Mouse (Mus musculus) retina, adult 2 months (tissue): ENCODE results near the gene Ndufv2.

ENCODE experiments used
- DNase-seq: peaks from one replicate; pipeline ENCODE4 v3.0.0-alpha.2; 2012; ENCODE audit warnings: low read depth, low spot score

Ndufv2 gene

GRCm38 (mm10) chr17:66101380-66102330 lies at the start of gene Ndufv2:
TSS of gene Ndufv2 (minus strand) at chr17:66101559.
- peak; percentile 94 for DNase-seq

DNA sequence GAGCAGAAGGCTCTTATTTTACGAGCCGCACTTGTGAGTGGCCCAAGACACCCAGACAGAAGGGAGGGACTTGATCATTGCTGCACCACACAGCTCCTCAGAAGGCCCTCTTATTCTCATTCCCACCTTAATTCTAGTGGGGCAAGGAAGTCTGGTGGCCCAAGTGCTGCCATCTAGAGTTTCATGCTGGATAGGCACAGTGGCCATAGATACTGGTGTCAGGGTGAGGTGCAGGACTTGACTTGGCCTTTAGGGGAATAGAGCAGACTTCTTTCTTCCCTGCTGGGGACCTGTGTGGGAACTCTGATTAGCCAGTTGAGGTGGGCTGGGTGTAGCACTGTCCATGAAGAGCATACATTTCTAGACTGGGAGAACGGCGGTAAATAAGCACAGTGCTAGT lies 29.9 kb upstream of the Ndufv2 start:
- DNase-seq, result no peak

DNA sequence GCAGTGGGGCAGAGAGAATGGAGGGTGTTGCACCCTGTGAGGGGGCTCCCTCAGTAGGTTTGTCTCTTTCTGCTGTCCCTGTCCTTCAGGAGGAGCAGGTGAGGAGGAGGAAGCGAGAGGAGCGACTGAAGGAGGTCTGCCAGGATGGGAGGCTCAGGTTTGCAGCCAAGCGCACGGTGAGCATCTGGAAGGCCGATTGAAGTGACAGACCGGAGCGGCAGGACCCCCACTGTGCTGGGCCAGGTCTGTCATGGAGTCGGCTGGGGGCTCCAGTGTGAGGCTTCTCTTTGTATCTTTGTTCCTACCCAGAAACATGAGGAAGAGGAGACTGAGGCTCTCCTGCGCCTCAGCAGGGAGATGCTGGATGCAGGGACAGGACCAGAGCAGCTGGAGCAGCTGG lies 29.0 kb upstream of the Ndufv2 start:
- no peak for DNase-seq

DNA sequence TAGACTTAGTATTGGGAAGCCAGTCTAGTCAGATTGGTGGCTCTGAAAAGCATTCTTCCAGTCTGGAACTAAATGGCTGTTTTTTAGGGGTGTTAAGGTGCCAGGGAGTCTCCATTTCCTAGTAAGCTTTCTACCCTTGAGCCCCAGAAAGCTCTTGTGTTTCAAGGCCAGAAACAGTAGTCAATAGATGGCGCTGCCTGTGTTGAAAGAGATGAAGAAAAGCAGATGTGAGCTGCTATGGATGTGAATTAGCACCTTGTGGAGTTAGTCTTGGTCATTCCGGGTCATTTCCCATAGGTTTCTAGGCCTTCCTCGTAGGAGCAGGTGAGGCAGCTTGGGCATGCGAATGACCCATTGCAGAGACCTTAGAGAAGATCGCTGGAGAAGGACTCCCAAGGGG lies 23.9 kb upstream of the Ndufv2 start:
- DNase-seq, result no peak

GRCm38 (mm10) chr17:66123816-66124610 lies 22.7 kb upstream of the Ndufv2 start:
- no peak for DNase-seq

DNA sequence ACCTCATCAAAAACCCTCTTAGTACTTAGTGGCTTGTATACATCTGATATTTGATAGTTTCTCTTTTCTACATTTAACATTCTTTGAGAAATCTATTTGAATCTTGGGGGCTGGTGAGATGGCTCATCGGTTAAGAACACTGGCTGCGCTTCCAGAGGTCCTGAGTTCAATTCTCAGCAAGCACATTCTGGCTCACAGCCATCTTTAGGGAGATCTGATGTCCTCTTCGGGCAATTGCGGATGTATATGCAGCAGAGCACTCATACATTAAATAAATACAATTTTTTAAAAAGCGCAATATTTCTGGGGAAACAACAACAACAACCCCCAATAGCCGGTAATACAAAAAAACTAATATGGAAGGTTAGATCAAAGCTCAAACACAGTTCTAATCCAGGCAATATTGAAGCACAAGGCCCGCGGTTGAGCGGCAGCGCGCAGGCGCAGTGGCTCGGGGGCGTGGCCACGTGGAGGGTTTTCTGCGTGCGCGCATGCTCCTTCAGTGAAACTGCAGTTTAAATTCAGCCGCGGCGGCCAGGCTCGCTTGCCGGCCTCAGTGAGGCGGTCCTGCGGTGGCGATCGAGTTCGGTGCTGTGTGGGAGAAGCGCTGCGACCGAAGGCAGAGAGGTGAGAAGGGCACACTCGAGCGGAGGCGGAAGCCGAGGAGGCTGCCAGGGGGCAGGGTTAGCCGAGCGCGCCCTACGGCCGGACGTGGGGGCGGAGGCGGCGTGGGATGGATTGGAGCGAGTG lies 21.9 kb upstream of the Ndufv2 start, which contains the start of gene Ddx11:
Gene Ddx11, plus strand, starts transcription at position 455 of the 750 bp plus-strand sequence.
- DNase-seq, result peak; percentile 71

- no peak for DNase-seq
Observed at GRCm38 (mm10) chr17:66120701-66121100, 19.3 kb upstream of the Ndufv2 start.

DNA sequence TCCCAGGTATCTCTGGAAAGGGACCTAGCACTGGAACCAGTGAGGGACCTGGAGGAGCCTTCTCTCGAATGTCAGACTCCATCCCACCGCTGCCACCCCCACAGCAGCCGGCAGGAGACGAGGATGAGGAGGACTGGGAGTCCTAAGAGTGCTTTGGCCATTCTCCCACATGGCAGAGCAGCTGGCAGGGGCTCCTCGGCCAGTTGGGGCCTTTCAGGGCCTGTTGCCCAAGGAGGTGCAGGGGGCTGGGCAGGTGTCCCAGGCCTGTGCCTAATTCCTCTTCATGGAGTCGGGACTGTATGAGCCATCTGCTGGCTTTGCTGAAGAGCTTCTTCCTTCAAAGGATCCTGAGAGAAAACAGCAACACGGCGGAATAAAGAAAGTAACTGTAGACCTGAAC lies 17.6 kb upstream of the Ndufv2 start:
- no peak for DNase-seq

DNA sequence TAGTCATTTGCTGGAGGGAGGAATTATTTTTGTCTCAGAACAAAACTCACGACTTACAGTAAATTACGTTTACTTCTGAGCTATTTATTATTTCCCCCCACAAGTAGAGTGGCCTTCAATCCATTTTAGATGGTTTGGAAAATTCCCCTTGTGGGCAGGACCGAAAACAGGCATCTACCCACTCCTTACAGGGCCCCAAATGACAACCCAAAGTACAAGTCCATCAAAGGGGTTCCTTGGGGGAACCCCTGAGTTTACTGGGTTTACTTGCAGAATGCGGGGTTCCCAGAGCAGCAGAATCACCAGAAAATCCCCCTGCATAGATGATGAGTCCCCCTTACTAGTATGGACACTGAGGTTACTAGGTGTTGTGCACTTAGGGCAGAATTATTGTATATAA lies 10.8 kb upstream of the Ndufv2 start:
- DNase-seq, result no peak

DNA sequence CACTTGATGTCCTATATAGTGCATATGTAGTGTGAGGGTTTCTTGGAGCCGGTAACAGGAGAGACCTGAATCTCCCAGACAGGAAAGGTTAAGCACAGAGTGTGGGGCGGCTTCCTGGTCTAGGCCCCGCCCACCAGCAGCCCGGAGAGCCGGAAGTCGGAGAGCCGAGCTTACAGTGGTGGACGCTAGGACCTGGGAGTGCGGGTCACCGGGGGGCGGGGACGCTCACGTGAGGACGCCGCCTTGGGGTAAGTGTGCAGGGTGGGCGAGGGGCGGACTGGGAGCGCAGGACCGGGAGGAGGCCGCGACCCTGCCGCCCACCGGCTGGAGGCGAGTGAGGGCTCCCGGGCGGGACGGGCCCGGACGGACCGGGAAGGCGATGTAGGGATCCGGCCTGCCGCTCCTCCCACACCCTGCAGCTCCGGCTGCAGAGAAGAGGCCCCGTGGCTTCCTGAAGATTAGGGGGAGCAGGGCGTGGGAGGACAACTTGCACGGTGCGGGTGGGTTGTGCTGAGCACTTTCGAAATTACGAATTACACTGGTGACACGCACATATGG lies 10.1 kb upstream of the Ndufv2 start, which contains the start of gene Washc1:
Gene Washc1, plus strand, starts transcription at position 144 of the 558 bp plus-strand sequence.
- peak; percentile 76 for DNase-seq

GRCm38 (mm10) chr17:66110746-66111145 lies 9.4 kb upstream of the Ndufv2 start:
- no peak for DNase-seq

DNA sequence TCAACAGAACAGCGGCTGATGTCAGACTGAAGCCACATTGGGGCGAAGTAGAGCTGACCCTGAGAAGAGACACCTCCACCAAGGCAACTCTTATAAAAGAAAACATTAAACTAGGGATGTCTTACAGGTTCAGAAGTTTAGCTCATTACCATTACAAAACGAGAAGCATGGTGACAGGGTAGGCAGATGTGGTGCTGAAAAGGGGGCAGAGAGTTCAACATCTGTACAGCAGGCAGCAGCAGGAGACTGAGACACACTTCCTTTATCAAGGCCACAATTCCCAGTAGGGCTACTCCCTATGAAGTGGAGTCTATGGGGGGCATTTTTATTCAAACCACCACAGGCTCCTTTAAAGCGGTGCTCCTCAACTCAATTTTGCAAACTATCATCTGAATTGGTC lies 6.8 kb upstream of the Ndufv2 start:
- DNase-seq, result no peak

DNA sequence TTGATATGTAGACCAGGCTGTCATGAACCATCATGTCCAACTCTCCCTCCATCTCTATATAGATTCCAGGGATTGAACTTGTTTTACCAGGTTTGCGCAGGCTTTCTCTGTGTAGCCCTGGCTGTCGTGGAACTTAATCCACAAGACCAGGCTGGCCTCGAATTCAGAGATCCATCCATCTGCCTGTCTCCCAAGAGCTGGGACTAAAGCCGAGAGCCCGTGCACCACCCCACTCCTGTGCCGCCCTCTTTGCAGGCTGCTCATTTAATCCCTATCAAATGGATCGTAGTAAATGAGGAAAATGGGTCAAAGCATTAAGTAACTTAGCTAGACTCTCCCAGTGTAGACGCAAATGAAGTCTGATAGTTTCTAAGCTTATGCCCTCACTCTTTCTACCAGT lies 6.1 kb upstream of the Ndufv2 start:
- no peak for DNase-seq

DNA sequence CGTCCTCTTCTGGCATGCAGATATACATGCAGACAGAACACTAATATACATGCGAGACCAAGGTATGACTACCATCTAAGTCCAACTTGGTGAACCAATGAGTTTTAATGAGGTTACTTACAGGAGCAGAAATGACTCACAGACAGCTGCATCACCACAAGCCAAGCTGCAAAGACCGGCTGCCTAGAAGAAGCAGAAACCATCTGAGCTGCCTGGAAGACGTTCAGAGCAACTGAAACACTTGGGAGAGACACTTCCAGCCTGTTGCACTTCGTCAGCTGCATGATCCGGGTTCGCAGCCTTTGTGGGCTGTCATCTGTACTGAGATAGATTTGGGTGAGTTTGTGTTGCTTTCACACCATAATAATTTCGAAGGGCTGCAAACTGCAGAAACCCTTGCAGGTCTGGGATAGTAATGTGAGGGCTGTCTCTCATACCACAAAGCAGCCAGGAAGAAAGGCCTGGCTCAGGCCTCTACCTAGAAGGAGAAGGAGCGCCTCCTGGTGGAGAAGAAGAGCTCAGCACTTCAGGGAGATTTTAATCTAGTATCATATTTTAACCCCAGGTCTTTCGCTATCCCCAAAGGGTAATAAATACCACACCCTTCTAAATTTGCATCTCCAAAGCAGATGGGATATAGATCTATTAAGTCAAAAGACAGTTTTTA lies 5.4 kb upstream of the Ndufv2 start:
- DNase-seq, result peak; percentile 51

DNA sequence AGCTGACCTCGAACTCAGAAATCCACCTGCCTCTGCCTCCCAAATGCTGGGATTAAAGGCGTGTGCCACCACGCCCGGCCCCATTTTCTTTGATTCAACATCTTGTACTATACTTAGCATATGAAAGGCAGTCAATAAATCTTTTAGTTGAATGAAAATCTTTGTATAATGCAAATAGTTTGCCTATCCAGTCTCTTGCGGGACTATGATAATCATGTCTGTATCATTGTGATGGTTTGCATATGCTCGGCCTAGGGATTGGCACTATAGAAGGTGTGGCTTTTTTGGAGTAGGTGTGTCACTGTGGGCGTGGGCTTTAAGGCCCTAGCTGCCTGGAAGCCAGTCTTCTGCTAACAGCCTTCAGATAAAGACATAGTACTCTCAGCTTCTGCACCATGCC lies 2.7 kb upstream of the Ndufv2 start:
- no peak for DNase-seq

DNA sequence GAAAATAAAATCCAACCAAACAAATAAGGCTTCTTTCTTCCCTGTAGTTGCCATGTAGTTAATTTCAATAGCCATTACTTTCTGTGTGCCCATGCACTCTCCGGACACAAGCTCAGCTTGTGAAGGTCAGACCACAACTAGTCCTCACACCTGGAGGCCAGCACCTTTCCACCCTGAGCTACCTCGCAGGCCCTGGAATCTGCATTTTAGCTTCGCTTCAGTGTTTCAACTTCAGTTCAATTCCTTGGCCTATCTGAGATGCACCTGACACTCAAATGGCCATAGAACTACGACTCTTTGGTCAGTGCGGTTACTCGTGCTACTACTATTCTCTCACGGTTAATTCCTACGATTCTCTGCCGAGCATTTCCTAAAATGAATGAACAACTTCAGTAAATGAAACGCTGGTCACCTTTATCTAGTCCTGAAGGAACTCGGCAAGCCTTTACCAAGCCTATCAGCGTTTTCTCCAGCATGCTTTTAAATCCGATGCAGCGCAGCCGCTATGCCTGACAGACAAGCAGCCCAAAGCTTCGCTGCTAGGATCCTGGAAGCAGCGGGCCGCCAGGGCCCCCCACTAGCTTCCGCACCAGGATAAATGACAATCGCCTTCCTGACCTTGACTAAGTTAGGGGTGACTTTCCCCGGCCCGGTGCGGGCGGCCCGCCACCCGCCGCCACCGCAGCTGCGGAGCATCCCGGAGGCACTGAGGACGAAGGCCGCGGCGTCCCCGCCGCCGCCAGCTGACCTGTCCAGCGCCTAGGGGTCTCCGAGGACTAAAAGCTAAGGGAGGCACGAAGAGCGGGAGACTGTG lies 586 bp downstream of the Ndufv2 start:
- DNase-seq, result no peak

- DNase-seq, result no peak
Observed at GRCm38 (mm10) chr17:66092664-66093063, 8.7 kb downstream of the Ndufv2 start.

DNA sequence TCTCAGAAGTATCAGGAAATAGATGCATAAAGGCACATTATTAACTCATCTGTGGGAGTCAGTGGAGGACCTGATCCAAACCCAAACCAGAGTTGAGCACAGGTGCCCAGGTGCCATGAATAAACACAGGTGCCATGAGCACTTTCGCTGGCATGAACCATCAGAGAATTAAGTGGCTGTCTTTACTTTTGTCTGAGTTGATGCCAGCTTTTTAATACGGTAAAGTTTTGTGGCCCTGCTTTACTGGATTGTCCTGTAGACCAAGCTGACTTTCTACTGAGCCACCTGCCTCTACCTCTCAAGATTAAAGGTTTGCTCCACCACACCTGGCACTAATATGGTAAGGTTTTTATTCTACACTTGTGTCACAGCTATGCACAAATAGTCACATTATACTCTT lies 9.3 kb downstream of the Ndufv2 start:
- no peak for DNase-seq

DNA sequence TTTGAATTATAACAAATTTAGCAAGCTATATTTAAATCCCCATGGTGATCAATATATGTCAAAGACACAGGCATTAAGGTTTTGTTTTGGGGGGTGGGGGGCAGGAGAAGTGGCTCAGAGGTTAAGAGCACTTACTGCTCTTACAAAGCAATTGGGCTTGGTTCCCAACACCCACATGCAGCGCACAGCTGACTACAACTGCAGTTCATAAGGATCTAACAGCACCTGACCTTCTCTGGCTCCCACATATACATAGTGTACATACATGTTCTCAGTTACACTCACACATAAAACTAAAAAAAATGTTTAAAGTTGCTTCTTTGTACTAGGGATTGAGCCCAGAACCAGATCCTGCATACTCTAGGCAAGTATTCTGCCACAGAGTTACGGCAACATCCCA lies 10.0 kb downstream of the Ndufv2 start:
- no peak for DNase-seq

DNA sequence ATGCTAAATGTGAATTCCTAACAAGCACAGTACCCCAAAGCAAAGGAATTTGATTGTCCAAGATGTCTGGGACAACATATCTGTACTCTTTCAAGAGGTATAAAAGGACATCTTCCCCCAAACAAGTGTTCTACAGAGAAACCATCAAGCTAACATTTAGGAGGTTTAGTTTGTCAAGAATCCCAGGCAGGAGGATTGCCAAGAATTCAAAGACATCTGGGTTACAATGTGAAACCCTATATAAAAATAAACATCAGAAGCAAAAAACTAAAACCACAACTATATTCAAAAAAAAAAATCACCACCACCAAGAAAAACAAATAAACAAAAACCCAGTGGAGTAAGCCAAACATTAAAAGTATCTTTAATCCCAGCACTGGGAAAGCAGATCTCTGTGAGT lies 11.1 kb downstream of the Ndufv2 start:
- DNase-seq, result no peak
